In genomic region chr14:78850666-78851065, GRCm38 (mm10) we compare ENCODE assay signal across 7 mouse cellular contexts. TPM values are rescaled to one million over a fixed set of nuclear protein-coding genes. Genes with fewer than 3 reads are reported as not detected.
DNase-seq lines count a peak whose midpoint lies in the region.

No protein-coding gene starts in this region.

- DNase-seq in adrenal gland, adult 8-10 months = peak; percentile 8
- peak; percentile 80 for DNase-seq in embryo, embryonic 10.5 days (ENCODE audit: low spot score)
- DNase-seq in kidney, adult 18-20 months = peak; percentile 63
- DNase-seq in mesoderm, embryonic 11.5 days (ENCODE audit: low read depth, low spot score) = peak; percentile 69
- DNase-seq in urinary bladder, postnatal 36 days (ENCODE audit: low spot score in 2 of 2) = no peak
- DNase-seq in natural killer cell, adult 2 months (ENCODE audit: low spot score in 2 of 2) = no peak
- no peak for DNase-seq in gastrocnemius, postnatal 4 days (ENCODE audit: low spot score in 2 of 2)

RNA-seq across cellular contexts. Expression of gene Vwa8, which starts 1.8 kb away (rescaled TPM):
- total RNA-seq in adrenal gland, adult 8-10 months (2022) = 100 to 1,000 TPM; 165 to 179 (median 171) TPM
- 10 to 100 TPM; 42.9 to 46.3 TPM for total RNA-seq in gastrocnemius, postnatal 4 days (2021)

Comparison
In these comparisons a context has a peak if more than half of its experiments do, and no peak if none do; other contexts are left out.
1. DNase-seq: peak in adrenal gland, adult 8-10 months (single experiment), embryo, embryonic 10.5 days (single experiment), kidney, adult 18-20 months (single experiment) and mesoderm, embryonic 11.5 days (single experiment); none in urinary bladder, postnatal 36 days (0 of 2), natural killer cell, adult 2 months (0 of 2) and gastrocnemius, postnatal 4 days (0 of 2).